Mouse (Mus musculus) limb, embryonic 15.5 days (tissue): Measurements from ENCODE around the gene Fam78b. TPM values are rescaled to one million over a fixed set of nuclear protein-coding genes. Genes with fewer than 3 reads are reported as not detected.

ENCODE experiments used
- ATAC-seq: fragments of 200-750 bp; cut with Nextera tagmentation; 2 replicates; pipeline ENCODE4 v1.8.0; 2017; ENCODE audit warnings: low read depth, moderate TSS enrichment; ENCODE audit not compliant: insufficient number of reproducible peaks, low FRiP score, low TSS enrichment
- H3K27ac ChIP-seq: fragments of 300-500 bp; sonication (generic); 2 replicates; pipeline ENCODE4 v1.5.1; 2015; ENCODE audit warnings: moderate library complexity, mild to moderate bottlenecking, inconsistent platforms
- H3K27me3 ChIP-seq: fragments of 300-500 bp; sonication (generic); 2 replicates; pipeline ENCODE4 v1.6.1; 2015; ENCODE audit warnings: inconsistent platforms
- H3K36me3 ChIP-seq: fragments of 300-500 bp; sonication (generic); 2 replicates; pipeline ENCODE4 v1.6.1; 2015; ENCODE audit warnings: inconsistent platforms
- H3K4me1 ChIP-seq: fragments of 300-500 bp; sonication (generic); 2 replicates; pipeline ENCODE4 v1.6.1; 2015; ENCODE audit warnings: inconsistent platforms
- H3K4me2 ChIP-seq: fragments of 300-500 bp; sonication (generic); 2 replicates; pipeline ENCODE4 v1.6.1; 2015; ENCODE audit warnings: mild to moderate bottlenecking, inconsistent platforms
- H3K4me3 ChIP-seq: fragments of 300-500 bp; sonication (generic); 2 replicates; pipeline ENCODE4 v1.5.1; 2015; ENCODE audit warnings: mild to moderate bottlenecking, inconsistent platforms
- H3K9ac ChIP-seq: fragments of 300-500 bp; sonication (generic); 2 replicates; pipeline ENCODE4 v1.6.1; 2015; ENCODE audit warnings: inconsistent platforms
- H3K9me3 ChIP-seq: fragments of 300-500 bp; sonication (generic); 2 replicates; pipeline ENCODE4 v1.6.1; 2016; ENCODE audit warnings: inconsistent platforms
- WGBS: fragments of 180-500 bp; shearing (Covaris S2); methylation state at CpG from one replicate; pipeline ENCODE4 v1.1.7; 2015; 5-methylcytosine and 5-hydroxymethylcytosine counted together
- polyA plus RNA-seq: library from polyadenylated mRNA; unstranded; fragments of >200 nt; fragmentation: Nextera tagmentation; extraction: Ambion mirVana; gene quantifications from 2 replicates; pipeline ENCODE4 v1.2.1, GENCODE M21; 2015

Fam78b gene
- polyA plus RNA-seq, 1 experiment from 2014 or later, result 0.44 TPM

GRCm38 (mm10) chr1:167042558-167042957, 41.3 kb downstream of the Fam78b start:
- Histone ChIP-seq H3K4me1 (no peaks in the 10 kb centered on the region), H3K36me3 (no peaks in the 10 kb centered on the region), H3K9ac (no peak overlapping the region), H3K27me3 (no peaks in the 10 kb centered on the region), H3K4me2 (no peak overlapping the region), H3K9me3 (no peaks in the 10 kb centered on the region), H3K4me3 (no peak overlapping the region), H3K27ac (no peak overlapping the region)
- WGBS, result 87% methylated on average over 6 of the region's 6 CpGs
- no peak for ATAC-seq

- Histone ChIP-seq H3K9ac (no peak overlapping the region), H3K9me3 (no peaks in the 10 kb centered on the region), H3K27ac (no peak overlapping the region), H3K27me3 (no peaks in the 10 kb centered on the region), H3K4me2 (no peak overlapping the region), H3K4me1 (no peaks in the 10 kb centered on the region), H3K36me3 (no peaks in the 10 kb centered on the region), H3K4me3 (no peak overlapping the region)
- ATAC-seq, result no peak
- WGBS, result 61% methylated on average over 10 of the region's 10 CpGs
Measured at GRCm38 (mm10) chr1:167046169-167046927, 45.1 kb downstream of the Fam78b start.

DNA sequence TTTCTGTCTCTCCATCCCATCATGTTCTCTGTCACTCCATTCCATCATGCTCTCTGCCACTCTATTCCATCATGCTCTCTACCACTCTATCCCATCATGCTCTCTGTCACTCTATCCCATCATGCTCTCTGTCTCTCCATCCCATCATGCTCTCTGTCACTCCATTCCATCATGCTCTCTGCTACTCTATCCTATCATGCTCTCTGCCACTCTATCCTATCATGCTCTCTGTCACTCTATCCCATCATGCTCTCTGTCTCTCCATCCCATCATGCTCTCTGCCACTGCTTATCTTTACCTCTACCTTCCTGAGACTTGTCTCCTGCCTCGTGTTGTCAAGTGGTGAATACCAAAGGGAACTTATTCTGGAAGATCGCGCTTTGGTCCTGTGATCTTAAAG, 49.6 kb downstream of the Fam78b start:
- Histone ChIP-seq H3K9ac (no peak overlapping the region), H3K36me3 (no peaks in the 10 kb centered on the region), H3K9me3 (no peaks in the 10 kb centered on the region), H3K4me3 (no peak overlapping the region), H3K27me3 (no peaks in the 10 kb centered on the region), H3K4me2 (no peak overlapping the region), H3K4me1 (no peaks in the 10 kb centered on the region), H3K27ac (no peak overlapping the region)
- ATAC-seq, result no peak
- 83% methylated on average over 3 of the region's 3 CpGs for WGBS

DNA sequence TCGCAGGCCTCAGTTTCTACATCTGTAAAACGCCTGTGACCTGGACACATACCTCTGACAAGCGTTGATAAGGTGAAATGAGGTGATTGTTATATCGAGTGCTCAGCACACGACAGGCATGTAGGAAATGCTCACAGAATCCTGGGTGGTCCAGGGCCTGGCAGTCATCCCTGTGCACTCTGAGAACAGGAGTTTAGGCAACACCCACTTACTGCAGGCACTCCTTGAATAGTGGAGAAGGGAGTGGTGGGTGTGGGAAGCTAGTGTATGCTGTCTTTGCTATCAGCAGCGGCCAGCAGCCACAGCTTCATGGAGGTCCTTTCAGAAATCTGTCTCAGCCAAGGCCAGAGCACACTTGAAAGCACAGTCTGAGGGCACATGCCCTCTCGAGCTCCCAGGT, 52.8 kb downstream of the Fam78b start:
- Histone ChIP-seq H3K9ac (no peak overlapping the region), H3K4me2 (no peak overlapping the region), H3K27ac (no peak overlapping the region), H3K4me1 (no peaks in the 10 kb centered on the region), H3K27me3 (no peaks in the 10 kb centered on the region), H3K36me3 (no peaks in the 10 kb centered on the region), H3K9me3 (no peaks in the 10 kb centered on the region), H3K4me3 (no peak overlapping the region)
- no peak for ATAC-seq
- 74% methylated on average over 7 of the region's 7 CpGs for WGBS

DNA sequence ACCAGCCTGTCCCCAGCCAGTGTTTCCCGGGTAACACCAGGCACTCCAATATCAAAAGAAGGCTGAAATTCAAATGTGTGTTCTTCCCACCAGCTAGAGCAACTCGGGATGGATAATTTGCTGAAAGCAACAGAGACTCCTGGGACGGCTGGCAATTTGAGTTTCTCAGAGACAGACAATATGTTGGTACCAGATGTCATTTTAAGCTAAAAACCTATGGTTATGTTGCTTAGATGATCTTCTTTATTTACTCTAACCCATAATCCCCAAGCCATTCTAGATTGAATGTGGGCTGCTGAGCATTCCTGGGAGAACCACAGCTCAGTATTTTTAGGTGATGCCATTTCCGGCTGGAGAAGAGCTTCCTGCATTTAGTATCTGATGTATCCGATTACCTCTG, 56.3 kb downstream of the Fam78b start:
- Histone ChIP-seq H3K36me3 (no peaks in the 10 kb centered on the region), H3K4me1 (no peaks in the 10 kb centered on the region), H3K9ac (no peak overlapping the region), H3K9me3 (no peaks in the 10 kb centered on the region), H3K4me2 (no peak overlapping the region), H3K27me3 (no peaks in the 10 kb centered on the region), H3K27ac (no peak overlapping the region), H3K4me3 (no peak overlapping the region)
- ATAC-seq, result no peak
- 66% methylated on average over 5 of the region's 5 CpGs for WGBS

GRCm38 (mm10) chr1:167059550-167060285, 58.5 kb downstream of the Fam78b start:
- Histone ChIP-seq H3K9ac (no peak overlapping the region), H3K27me3 (no peaks in the 10 kb centered on the region), H3K4me3 (no peak overlapping the region), H3K4me1 (no peaks in the 10 kb centered on the region), H3K36me3 (no peaks in the 10 kb centered on the region), H3K9me3 (no peaks in the 10 kb centered on the region), H3K27ac (no peak overlapping the region), H3K4me2 (no peak overlapping the region)
- ATAC-seq, result no peak
- 61% methylated on average over 9 of the region's 9 CpGs for WGBS

- no peak overlapping the region for H3K27ac ChIP-seq
- H3K27me3 ChIP-seq, result no peaks in the 10 kb centered on the region
- ATAC-seq, result no peak
- H3K9me3 ChIP-seq, result no peaks in the 10 kb centered on the region
- WGBS, result 37% methylated on average over 4 of the region's 4 CpGs
- no peak overlapping the region for H3K4me3 ChIP-seq
- H3K4me1 ChIP-seq, result no peaks in the 10 kb centered on the region
- H3K36me3 ChIP-seq, result no peaks in the 10 kb centered on the region
- no peak overlapping the region for H3K9ac ChIP-seq
- H3K4me2 ChIP-seq, result no peak overlapping the region
Measured at GRCm38 (mm10) chr1:167063971-167064370, 62.8 kb downstream of the Fam78b start.

DNA sequence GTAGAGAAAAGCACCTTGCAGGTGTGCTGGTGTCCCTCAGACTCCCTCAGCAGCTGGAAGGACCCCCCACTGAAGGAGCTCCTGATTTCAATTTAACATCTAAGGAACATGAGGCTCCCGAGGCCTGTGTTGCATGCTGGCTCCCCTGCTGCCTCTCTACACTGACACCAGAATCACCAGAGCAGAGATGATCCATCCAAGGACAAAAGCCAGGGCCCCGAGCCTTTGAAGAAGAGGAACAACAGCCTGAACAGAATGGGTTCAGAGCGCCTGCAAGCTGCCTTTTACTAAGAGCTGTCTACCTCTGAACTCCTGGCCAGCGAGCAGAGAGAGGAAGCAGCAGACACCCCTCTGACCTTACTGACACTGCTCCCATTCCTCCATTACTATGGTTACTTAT, 64.3 kb downstream of the Fam78b start:
- Histone ChIP-seq H3K27me3 (no peaks in the 10 kb centered on the region), H3K4me3 (no peak overlapping the region), H3K9ac (no peak overlapping the region), H3K36me3 (no peaks in the 10 kb centered on the region), H3K27ac (no peak overlapping the region), H3K4me2 (no peak overlapping the region), H3K4me1 (no peaks in the 10 kb centered on the region), H3K9me3 (no peaks in the 10 kb centered on the region)
- ATAC-seq, result no peak
- 35% methylated on average over 4 of the region's 4 CpGs for WGBS

DNA sequence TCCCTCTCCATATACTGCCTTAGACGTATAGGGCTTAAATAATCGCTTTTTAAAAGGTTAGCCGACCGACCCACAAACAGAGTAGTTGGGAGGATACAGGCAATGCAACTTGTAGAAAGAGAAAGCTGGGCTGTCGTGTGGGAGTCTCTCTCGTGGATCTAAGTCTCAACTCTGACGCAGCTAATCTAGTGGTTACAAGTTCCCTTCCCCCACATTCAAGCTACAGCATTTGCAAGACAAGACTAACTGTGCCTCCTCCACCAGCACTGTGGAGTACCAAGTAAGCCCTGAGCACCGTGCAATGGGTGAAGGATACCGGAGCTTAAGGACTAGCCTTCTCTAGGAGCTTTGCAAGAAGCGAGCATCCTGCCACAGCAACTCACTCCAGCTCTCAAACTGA, 64.8 kb downstream of the Fam78b start:
- Histone ChIP-seq H3K4me3 (no peak overlapping the region), H3K4me1 (no peaks in the 10 kb centered on the region), H3K27me3 (no peaks in the 10 kb centered on the region), H3K4me2 (no peak overlapping the region), H3K36me3 (no peaks in the 10 kb centered on the region), H3K9me3 (no peaks in the 10 kb centered on the region), H3K9ac (no peak overlapping the region), H3K27ac (no peak overlapping the region)
- WGBS, result 75% methylated on average over 10 of the region's 10 CpGs
- ATAC-seq, result no peak

GRCm38 (mm10) chr1:167066933-167067341, 65.7 kb downstream of the Fam78b start:
- 69% methylated on average over 9 of the region's 9 CpGs for WGBS

GRCm38 (mm10) chr1:167069741-167070140, 68.5 kb downstream of the Fam78b start:
- Histone ChIP-seq H3K36me3 (no peaks in the 10 kb centered on the region), H3K27ac (no peak overlapping the region), H3K27me3 (no peaks in the 10 kb centered on the region), H3K4me1 (no peaks in the 10 kb centered on the region), H3K9me3 (no peaks in the 10 kb centered on the region), H3K4me3 (no peak overlapping the region), H3K9ac (no peak overlapping the region), H3K4me2 (no peak overlapping the region)
- 57% methylated on average over 9 of the region's 9 CpGs for WGBS
- no peak for ATAC-seq

More at GRCm38 (mm10) chr1:167066933-167067341, 65.7 kb downstream of the Fam78b start:
- H3K36me3 ChIP-seq, result no peaks in the 10 kb centered on the region
- H3K4me1 ChIP-seq, result no peaks in the 10 kb centered on the region
- H3K27ac ChIP-seq, result no peak overlapping the region
- H3K27me3 ChIP-seq, result no peaks in the 10 kb centered on the region
- no peak overlapping the region for H3K4me3 ChIP-seq
- no peak for ATAC-seq
- H3K9me3 ChIP-seq, result no peaks in the 10 kb centered on the region
- no peak overlapping the region for H3K4me2 ChIP-seq
- H3K9ac ChIP-seq, result no peak overlapping the region

DNA sequence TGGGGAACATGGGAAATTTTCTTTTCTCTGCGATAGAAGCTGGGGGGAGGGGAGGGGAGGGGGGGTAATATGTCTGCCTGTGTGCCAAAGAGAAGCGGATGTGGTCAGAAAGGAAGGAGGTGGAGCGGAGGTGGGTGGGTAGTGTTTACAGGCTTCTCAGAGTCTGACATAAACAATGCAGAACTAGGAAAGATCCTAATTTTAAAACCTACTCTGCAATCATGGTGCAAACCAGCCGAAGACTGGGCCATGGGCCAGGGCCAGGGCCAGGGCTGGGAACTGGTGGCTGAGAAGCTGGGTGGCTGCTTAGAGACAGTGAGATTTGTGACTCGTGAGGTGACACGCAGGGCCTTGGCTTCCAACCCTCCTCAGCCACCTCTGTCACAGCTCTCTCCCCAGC, 69.1 kb downstream of the Fam78b start:
- Histone ChIP-seq H3K9me3 (no peaks in the 10 kb centered on the region), H3K4me3 (no peak overlapping the region), H3K9ac (no peak overlapping the region), H3K4me1 (no peaks in the 10 kb centered on the region), H3K27ac (no peak overlapping the region), H3K36me3 (no peaks in the 10 kb centered on the region), H3K4me2 (no peak overlapping the region), H3K27me3 (no peaks in the 10 kb centered on the region)
- 61% methylated on average over 5 of the region's 6 CpGs for WGBS
- ATAC-seq, result no peak
